Mouse (Mus musculus) neural tube, embryonic 11.5 days (tissue): Measurements from ENCODE around the gene Trim16. TPM values are rescaled to one million over a fixed set of nuclear protein-coding genes. Genes with fewer than 3 reads are reported as not detected.

ENCODE experiments used
- ATAC-seq: fragments of 200-750 bp; cut with Nextera tagmentation; 2 replicates; pipeline ENCODE4 v1.8.0; 2017; ENCODE audit warnings: moderate number of reproducible peaks, mild to moderate bottlenecking, moderate TSS enrichment, moderate library complexity; ENCODE audit not compliant: insufficient read depth, low FRiP score, low TSS enrichment
- DNase-seq: peaks from one replicate; pipeline ENCODE4 v3.0.0-alpha.2; 2015; ENCODE audit warnings: low spot score
- H3K27ac ChIP-seq: fragments of 300-500 bp; sonication (generic); 2 replicates; pipeline ENCODE4 v1.5.1; 2014; ENCODE audit warnings: low read depth, mild to moderate bottlenecking, low read length
- H3K27me3 ChIP-seq: fragments of 300-500 bp; sonication (generic); 2 replicates; pipeline ENCODE4 v1.6.1; 2014; ENCODE audit warnings: mild to moderate bottlenecking, low read length, mixed read lengths; ENCODE audit not compliant: control insufficient read depth, insufficient read depth
- H3K36me3 ChIP-seq: fragments of 300-500 bp; sonication (generic); 2 replicates; pipeline ENCODE4 v1.6.1; 2014; ENCODE audit warnings: mild to moderate bottlenecking, low read length, moderate library complexity, mixed read lengths; ENCODE audit not compliant: control insufficient read depth, insufficient read depth
- H3K4me1 ChIP-seq: fragments of 300-500 bp; sonication (generic); 2 replicates; pipeline ENCODE4 v1.6.1; 2014; ENCODE audit warnings: low read length, mixed read lengths; ENCODE audit not compliant: control insufficient read depth, insufficient read depth
- H3K4me2 ChIP-seq: fragments of 300-500 bp; sonication (generic); 2 replicates; pipeline ENCODE4 v1.6.1; 2014; ENCODE audit warnings: low read depth, mild to moderate bottlenecking, moderate library complexity
- H3K4me3 ChIP-seq: fragments of 300-500 bp; sonication (generic); 2 replicates; pipeline ENCODE4 v1.5.1; 2014; ENCODE audit warnings: low read depth, low read length
- H3K9ac ChIP-seq: fragments of 300-500 bp; sonication (generic); 2 replicates; pipeline ENCODE4 v1.6.1; 2014; ENCODE audit warnings: mild to moderate bottlenecking, low read length
- H3K9me3 ChIP-seq: fragments of 300-500 bp; sonication (generic); 2 replicates; pipeline ENCODE4 v1.6.1; 2016; ENCODE audit warnings: low read length; ENCODE audit not compliant: control insufficient read depth
- WGBS: fragments of 180-500 bp; shearing (Covaris S2); extraction: QIAGEN DNeasy Blood & Tissue Kit; methylation state at CpG from one replicate; pipeline ENCODE4 v1.1.7; 2014; 5-methylcytosine and 5-hydroxymethylcytosine counted together
- polyA plus RNA-seq: library from polyadenylated mRNA; unstranded; fragments of >200 nt; fragmentation: Nextera tagmentation; extraction: Ambion mirVana; gene quantifications from 2 replicates; pipeline ENCODE4 v1.2.1, GENCODE M21; 2014

The Trim16 gene
- polyA plus RNA-seq, 1 experiment from 2014 or later: 9.5 TPM

DNA sequence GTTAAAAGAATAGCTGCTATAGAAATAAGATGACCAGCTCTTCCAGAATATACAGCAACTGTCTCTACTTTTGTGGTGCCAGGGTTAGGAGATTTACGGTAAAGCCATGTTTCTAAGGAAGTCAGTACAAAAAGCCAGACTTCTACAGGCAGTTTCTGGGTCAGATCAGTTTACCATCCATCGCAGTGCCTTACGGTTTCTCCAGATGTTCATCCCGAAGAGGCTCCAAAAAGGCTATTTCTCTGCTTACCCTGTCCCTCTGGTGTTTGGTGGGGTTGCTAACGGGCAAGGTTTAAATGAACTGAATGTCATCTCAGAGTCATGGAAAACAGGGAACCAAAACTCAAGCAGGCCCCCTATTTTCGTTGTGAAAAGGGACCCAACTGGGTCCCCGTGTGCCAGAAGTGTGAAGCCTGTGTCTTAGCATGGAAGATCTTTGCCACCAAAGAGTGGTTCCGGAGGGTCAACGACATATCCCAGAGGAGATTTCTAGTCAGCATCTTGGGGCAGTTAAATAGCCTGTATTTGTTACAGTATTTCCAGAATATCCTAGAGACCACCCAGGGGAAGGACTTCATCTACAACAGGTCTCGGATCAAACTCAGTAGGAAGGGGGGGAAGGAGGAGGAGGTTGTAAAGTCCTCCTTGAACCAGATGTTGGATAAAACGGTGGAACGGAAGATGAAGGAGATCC lies 27.1 kb downstream of the Trim16 start, which contains the start of gene Fbxw10:
Fbxw10 (plus strand) TSS at position 109 of the 694 bp plus-strand sequence.
- H3K4me2 ChIP-seq: peak within 1 kb of the TSS; percentile 23; the same call in 1 of the 2 replicates
- DNase-seq: peak; percentile 23
- H3K9ac ChIP-seq: no peak within 1 kb of the TSS

DNA sequence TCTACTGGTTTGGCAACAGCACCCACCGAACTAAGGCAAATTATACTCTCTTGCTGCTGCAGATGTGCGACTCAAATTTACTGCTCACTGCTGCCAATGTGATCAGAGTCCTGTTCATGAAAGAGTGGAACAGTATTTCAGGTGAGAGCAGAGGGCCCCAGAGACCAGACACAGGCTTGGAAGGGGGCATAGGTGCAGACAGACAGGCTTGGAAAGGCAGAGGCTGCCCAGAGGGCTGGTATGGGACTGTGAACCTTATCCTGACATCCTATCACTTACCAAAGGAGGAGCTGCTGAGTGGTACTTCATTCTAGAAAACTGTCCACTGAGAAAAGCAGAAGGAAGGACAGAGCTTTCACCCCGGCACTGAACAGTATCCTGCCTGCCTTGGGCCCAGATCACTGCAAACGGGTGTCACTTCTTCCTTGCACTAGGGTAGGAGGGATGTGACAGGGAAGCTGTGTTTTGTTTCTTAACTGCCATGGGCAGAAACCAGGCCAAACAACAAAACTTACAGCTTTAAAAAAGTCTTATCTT lies 27.7 kb downstream of the Trim16 start:
- Histone ChIP-seq H3K4me2 (no peak overlapping the region), H3K36me3 (no peaks in the 10 kb centered on the region), H3K4me1 (peaks cover 7% of the 10 kb centered on the region), H3K27ac (no peak overlapping the region), H3K9me3 (no peaks in the 10 kb centered on the region), H3K9ac (no peak overlapping the region), H3K4me3 (no peak overlapping the region), H3K27me3 (no peaks in the 10 kb centered on the region)
- ATAC-seq: no peak
- no peak for DNase-seq
- 58% methylated on average over 4 of the region's 4 CpGs for WGBS

More for the DNA sequence above, 27.1 kb downstream of the Trim16 start, which contains the start of gene Fbxw10:
- ATAC-seq: no peak
- peaks cover 7% of the 10 kb centered on the region for H3K4me1 ChIP-seq
- no peaks in the 10 kb centered on the region for H3K9me3 ChIP-seq
- H3K4me3 ChIP-seq: no peak within 1 kb of the TSS
- 28% methylated on average over 12 of the region's 12 CpGs for WGBS
- no peaks in the 10 kb centered on the region for H3K36me3 ChIP-seq
- no peaks in the 10 kb centered on the region for H3K27me3 ChIP-seq
- no peak within 1 kb of the TSS for H3K27ac ChIP-seq

DNA sequence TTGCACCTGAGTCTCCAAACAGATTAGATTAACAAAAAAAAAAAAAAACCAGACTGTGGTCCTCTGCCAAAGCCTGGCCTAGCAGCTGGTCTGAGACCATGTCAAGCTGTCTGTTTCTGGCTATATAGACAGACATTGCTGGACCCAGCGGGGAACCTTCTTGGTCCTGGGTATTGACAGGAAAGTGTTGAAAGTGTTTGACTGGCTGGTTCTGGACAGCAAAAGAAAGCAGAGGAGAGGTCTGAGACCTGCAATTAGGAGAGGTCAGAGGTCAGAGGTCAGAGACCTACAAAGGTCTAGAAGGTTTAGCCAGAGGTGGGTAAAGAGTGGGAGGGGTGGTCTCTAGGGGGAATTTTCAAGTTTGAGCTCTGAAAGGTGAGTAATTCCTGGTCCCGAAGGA lies 28.3 kb downstream of the Trim16 start:
- H3K27me3 ChIP-seq: no peaks in the 10 kb centered on the region
- H3K36me3 ChIP-seq: no peaks in the 10 kb centered on the region
- no peak overlapping the region for H3K9ac ChIP-seq
- DNase-seq: no peak
- 55% methylated on average over 2 of the region's 2 CpGs for WGBS
- ATAC-seq: no peak
- no peak overlapping the region for H3K27ac ChIP-seq
- peaks cover 7% of the 10 kb centered on the region for H3K4me1 ChIP-seq
- H3K4me3 ChIP-seq: no peak overlapping the region
- H3K4me2 ChIP-seq: no peak overlapping the region
- no peaks in the 10 kb centered on the region for H3K9me3 ChIP-seq

DNA sequence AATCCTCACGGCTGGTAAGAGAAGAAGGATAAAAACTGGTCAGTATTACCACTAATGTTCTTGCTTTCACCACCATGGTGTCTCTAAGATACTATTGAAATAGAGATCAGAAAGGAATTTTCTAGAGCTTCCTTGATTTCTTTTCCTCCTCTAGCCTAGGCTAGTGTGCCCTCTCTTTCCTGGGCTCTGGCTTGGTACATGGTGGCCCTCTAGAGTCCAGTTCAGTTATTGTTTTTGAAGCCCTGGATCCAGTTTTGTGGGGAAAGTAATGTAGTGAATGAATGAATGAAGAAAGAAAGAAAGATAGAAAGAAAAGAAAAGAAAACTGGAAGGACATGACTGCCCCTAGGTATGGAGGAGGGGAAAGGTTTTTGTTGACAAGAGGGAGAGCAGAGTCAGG lies 31.2 kb downstream of the Trim16 start:
- Histone ChIP-seq H3K4me3 (no peak overlapping the region), H3K9me3 (no peaks in the 10 kb centered on the region), H3K27me3 (no peaks in the 10 kb centered on the region), H3K4me1 (peaks cover 7% of the 10 kb centered on the region), H3K36me3 (no peaks in the 10 kb centered on the region), H3K4me2 (no peak overlapping the region), H3K9ac (no peak overlapping the region), H3K27ac (no peak overlapping the region)
- 89% methylated on average over 1 of the region's 1 CpGs for WGBS
- DNase-seq (no peak), ATAC-seq (no peak)

DNA sequence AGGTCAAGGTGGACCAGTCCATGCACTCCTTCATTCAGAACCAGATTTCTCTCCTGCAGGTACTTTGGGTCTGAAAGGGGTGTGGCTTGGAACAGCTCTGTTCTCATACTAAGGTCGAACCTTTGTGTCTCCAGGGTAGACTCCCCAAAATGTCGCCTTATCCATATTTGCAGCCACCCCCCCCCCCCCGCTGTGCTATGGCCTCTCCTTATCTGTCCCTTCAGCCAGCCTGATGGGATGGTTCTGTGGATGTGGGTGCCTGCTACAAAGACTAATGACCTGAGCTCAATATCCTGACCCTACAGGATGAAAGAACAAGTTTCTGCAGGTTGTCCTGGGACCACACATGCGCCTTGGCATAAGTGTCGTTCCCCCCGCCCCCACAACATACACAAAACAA lies 33.3 kb downstream of the Trim16 start:
- WGBS: 90% methylated on average over 6 of the region's 6 CpGs
- Histone ChIP-seq H3K9ac (no peak overlapping the region), H3K9me3 (no peaks in the 10 kb centered on the region), H3K27ac (no peak overlapping the region), H3K4me1 (peaks cover 2% of the 10 kb centered on the region; the same call in 1 of the 2 replicates), H3K4me3 (no peak overlapping the region), H3K36me3 (no peaks in the 10 kb centered on the region), H3K27me3 (no peaks in the 10 kb centered on the region), H3K4me2 (no peak overlapping the region)
- DNase-seq (no peak), ATAC-seq (no peak)

DNA sequence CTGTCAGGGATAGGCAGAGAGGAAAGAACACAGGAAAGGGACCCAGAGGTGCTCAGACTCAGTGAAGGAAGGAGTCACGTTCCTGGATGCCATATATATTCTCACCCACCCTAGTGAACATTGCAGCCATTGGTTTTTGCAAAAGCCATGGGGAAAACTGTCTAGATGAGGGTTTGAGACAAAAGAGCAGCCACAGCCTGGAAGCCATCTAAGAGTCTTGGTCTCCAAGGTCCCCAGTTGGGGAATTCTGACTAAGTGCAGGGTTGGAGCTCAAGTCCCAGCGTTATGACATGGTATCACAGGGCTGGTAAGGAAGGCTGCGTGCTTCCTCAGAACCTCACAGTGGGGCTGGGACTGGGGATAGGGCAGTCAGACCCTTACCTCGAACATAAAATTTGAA lies 45.5 kb downstream of the Trim16 start:
- no peaks in the 10 kb centered on the region for H3K36me3 ChIP-seq
- no peak overlapping the region for H3K9ac ChIP-seq
- WGBS: 84% methylated on average over 4 of the region's 4 CpGs
- no peak overlapping the region for H3K4me3 ChIP-seq
- H3K9me3 ChIP-seq: no peaks in the 10 kb centered on the region
- H3K27me3 ChIP-seq: no peaks in the 10 kb centered on the region
- no peak for DNase-seq
- no peaks in the 10 kb centered on the region for H3K4me1 ChIP-seq
- ATAC-seq: no peak
- no peak overlapping the region for H3K4me2 ChIP-seq
- no peak overlapping the region for H3K27ac ChIP-seq

DNA sequence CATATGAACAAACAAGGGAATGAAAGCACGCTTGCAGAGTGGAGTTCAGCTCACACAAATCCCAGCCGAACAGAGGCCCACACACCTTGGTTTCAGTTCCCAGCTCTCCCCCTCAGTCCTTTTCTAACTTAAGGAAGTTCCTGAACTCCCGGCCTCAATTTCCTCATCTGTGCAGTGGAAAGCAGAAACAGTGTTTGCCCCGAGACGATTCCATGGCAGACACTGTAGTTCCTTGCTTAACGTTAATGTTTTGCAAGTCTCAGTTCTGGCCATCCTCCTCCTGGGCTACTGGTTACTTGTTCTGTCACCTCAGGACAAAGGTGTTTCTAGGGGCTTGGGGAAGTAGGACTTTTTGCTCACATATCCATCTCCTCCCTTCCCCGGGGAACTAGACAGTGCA lies 46.7 kb downstream of the Trim16 start:
- ATAC-seq (no peak), DNase-seq (no peak)
- no peaks in the 10 kb centered on the region for H3K36me3 ChIP-seq
- no peaks in the 10 kb centered on the region for H3K4me1 ChIP-seq
- H3K4me2 ChIP-seq: no peak overlapping the region
- no peaks in the 10 kb centered on the region for H3K9me3 ChIP-seq
- no peak overlapping the region for H3K27ac ChIP-seq
- no peak overlapping the region for H3K9ac ChIP-seq
- no peak overlapping the region for H3K4me3 ChIP-seq
- 84% methylated on average over 7 of the region's 7 CpGs for WGBS
- no peaks in the 10 kb centered on the region for H3K27me3 ChIP-seq

DNA sequence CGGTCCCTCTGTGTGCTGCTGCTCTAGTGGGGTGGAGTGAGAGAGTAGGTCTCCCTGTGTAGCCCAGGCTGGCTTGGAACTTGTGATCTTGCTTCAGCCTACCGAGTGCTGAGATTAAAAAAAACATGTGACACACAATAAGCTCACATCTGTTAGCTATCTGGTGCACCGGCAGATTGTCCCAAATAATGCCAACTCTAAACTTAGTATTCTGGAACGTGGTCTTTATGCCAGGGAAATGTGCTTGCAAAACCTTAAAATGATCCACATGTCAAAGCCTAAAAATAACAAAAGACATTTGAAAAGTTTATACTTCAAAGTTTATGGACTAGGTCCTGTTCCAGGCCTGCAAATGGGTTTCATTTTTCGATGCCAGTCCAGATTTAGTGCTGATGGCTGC lies 49.2 kb downstream of the Trim16 start:
- 80% methylated on average over 5 of the region's 5 CpGs for WGBS
- Histone ChIP-seq H3K4me1 (no peaks in the 10 kb centered on the region), H3K9ac (no peak overlapping the region), H3K4me3 (no peak overlapping the region), H3K4me2 (no peak overlapping the region), H3K9me3 (no peaks in the 10 kb centered on the region), H3K27ac (no peak overlapping the region), H3K27me3 (no peaks in the 10 kb centered on the region), H3K36me3 (no peaks in the 10 kb centered on the region)
- DNase-seq (no peak), ATAC-seq (no peak)

DNA sequence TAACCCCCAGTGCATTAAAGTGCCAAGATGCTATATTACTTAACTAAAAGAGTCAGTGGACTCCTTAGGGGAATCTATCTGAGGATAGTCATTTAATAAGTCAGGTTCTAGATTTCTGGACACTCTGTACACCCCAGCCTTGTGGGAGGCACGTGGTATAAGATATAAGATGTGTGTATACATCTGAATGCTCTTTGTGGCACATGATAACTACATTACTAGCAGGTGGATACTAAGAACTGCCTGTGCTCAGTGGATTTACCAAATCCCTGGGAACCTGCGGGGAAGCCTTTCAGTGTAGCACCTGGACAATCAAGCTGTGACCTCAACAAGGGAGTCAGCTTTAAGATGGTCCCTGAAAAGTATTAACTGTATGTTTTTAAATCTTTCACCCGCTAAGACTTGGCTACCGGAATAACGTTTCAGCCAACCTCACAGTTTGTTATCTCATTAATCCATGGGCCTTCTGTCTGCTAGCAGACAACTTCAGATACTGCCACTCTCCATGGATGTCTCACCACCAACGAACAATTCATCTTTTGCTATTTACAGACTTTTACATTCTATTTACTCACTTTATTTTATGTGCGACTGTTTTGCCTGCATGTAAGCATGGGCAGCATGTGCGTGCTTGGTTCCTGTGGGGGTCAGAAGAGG lies 49.8 kb downstream of the Trim16 start:
- no peak overlapping the region for H3K4me2 ChIP-seq
- H3K9me3 ChIP-seq: no peaks in the 10 kb centered on the region
- H3K36me3 ChIP-seq: no peaks in the 10 kb centered on the region
- no peak overlapping the region for H3K4me3 ChIP-seq
- no peak for DNase-seq
- no peak for ATAC-seq
- H3K9ac ChIP-seq: no peak overlapping the region
- H3K4me1 ChIP-seq: no peaks in the 10 kb centered on the region
- WGBS: 87% methylated on average over 8 of the region's 8 CpGs
- H3K27me3 ChIP-seq: no peaks in the 10 kb centered on the region
- H3K27ac ChIP-seq: no peak overlapping the region
